Mouse (Mus musculus) splenic B cell, adult 2 months (primary cell): ENCODE data around the gene Npnt.

Source experiments
- DNase-seq: peaks from one replicate; pipeline ENCODE4 v3.0.0-alpha.2; 2011; ENCODE audit warnings: low read depth, low spot score
- H3K27me3 ChIP-seq: 2 replicates; pipeline ENCODE4 v1.6.1; 2012; ENCODE audit warnings: mild to moderate bottlenecking, low read length, moderate library complexity, mixed read lengths; ENCODE audit not compliant: control insufficient read depth, poor library complexity, insufficient read depth, severe bottlenecking
- H3K36me3 ChIP-seq: 2 replicates; pipeline ENCODE4 v1.6.1; 2012; ENCODE audit warnings: mild to moderate bottlenecking, low read length, moderate library complexity, mixed read lengths; ENCODE audit not compliant: control insufficient read depth, poor library complexity, insufficient read depth, severe bottlenecking

Gene Npnt

DNA sequence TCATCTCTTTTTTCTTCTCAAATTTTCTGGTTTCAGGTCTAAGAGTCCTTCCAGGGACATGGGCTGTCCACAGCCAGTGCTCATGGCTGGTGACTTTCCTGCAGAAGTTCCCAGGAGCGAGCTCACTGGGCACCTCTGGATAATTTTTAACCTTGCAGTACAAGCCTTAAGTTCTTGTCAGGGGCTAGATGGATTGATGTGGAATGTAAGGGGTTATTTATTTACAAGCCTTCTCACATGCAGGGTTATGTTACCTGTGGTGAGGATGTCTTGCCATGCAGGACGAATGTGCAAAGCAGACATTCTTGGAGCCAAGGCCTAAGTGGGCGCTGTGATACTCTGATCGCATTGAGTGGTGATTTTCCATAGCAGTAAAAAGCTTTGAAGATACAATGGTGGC is 84.5 kb downstream of the Npnt start:
- H3K27me3 ChIP-seq: no peaks in the 10 kb centered on the region
- no peaks in the 10 kb centered on the region for H3K36me3 ChIP-seq
- DNase-seq: no peak

DNA sequence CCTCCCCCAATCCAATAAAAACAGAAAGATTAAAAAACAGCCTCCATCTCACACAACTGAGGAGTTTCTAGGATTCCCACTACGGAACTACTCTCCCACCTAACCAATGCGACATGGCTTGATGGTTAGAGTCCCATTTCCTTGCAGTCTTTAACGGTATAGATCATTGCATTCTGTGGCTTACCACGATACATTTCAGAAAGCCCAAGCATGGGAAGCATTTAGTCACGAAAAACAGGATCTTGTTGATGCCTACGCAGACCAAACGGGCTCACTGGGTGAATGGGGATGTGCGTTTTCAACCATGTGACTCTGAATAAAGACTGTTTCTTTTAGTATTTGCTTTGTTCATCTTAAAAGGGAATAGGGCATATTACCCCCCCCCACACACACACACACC is 85.1 kb downstream of the Npnt start:
- H3K36me3 ChIP-seq: no peaks in the 10 kb centered on the region
- no peaks in the 10 kb centered on the region for H3K27me3 ChIP-seq
- no peak for DNase-seq

DNA sequence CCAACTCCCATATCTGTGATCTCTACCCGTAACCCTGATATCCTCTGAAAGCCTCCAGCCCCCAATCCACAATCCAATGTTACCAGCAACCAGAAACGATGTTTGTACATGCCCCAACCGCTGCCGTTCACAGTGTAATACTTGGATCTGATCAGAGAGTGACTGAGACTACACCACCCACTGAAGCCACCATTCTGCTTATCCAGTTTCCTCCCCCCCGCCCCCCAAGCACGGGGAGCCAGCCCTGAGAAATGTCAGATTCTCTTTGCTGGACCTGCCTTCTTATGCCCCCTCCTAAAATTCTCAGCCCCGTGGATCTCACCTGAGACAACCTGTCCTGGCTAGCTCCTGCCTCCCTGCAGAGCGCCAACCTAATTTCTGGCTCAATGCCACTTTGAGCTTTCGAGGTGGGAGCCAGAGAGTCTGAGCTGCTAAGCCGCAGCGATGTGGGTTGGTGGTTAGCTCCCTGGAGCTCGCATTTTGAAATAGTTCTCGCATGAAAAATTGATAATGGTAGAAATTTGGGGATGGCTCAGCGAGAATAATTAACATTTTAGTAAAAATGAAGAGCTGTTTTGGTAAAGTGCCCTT is 85.7 kb downstream of the Npnt start:
- no peaks in the 10 kb centered on the region for H3K27me3 ChIP-seq
- H3K36me3 ChIP-seq: no peaks in the 10 kb centered on the region

DNA sequence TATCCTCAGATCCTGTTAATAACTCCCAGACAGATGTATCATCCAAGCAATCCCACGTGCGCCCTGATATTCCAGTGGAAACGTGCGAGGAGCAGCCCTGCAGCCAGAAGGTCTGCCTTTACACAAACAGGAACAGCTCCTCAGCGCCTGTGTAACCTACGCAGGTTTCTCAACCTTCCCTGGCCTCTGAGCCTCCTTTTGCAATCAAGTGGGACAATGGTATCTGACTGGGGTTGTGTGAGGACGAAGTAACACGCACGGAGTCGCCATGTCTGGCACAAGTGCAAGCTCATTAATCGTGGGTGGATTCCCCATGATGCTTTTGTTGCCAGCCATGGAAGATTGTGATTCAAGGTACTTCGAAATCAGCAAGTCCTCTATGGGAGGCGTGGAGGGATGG is 86.2 kb downstream of the Npnt start:
- no peak for DNase-seq
- no peaks in the 10 kb centered on the region for H3K27me3 ChIP-seq
- no peaks in the 10 kb centered on the region for H3K36me3 ChIP-seq

More for the DNA sequence above, 85.7 kb downstream of the Npnt start:
- no peak for DNase-seq

DNA sequence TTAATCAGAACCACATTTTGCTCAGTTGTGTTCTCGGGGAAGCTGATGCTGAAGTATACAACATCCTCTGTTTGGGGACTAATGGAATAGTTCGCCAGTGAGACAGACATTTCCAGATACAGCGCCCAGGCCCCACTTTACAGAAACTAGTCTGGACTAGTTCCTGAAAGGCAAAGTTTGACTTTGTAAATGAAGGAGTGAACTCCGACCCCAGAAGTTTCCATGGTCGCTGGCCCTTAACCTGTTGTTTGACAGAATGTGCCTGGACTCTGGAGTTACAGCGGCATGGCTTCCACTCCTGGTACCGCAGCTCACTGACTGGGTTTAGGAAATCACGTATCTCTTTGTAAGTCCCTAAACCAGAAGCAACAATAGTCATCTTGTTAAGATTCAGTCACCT is 89.3 kb downstream of the Npnt start:
- DNase-seq: no peak
- Histone ChIP-seq H3K27me3 (no peaks in the 10 kb centered on the region), H3K36me3 (no peaks in the 10 kb centered on the region)

DNA sequence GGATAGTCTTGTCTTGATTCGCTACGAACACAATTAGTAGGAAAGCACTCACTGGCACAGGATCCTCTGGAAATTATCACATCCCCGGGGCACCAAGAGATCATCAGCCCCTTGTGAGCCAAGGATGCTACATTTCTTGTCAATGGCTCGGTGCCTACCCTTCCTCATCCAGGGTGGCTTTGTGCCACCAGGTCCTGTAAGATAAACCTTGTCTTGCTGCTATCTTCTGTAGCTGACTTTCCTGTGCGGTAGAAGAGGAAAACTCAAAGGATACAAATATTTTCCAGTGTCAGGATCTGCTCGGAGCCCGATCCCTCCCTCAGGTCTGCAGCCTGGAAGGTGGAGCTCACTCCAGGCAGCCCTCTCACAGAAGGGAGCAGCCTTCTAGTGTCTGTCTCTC is 90.5 kb downstream of the Npnt start:
- Histone ChIP-seq H3K36me3 (no peaks in the 10 kb centered on the region), H3K27me3 (no peaks in the 10 kb centered on the region)
- no peak for DNase-seq

DNA sequence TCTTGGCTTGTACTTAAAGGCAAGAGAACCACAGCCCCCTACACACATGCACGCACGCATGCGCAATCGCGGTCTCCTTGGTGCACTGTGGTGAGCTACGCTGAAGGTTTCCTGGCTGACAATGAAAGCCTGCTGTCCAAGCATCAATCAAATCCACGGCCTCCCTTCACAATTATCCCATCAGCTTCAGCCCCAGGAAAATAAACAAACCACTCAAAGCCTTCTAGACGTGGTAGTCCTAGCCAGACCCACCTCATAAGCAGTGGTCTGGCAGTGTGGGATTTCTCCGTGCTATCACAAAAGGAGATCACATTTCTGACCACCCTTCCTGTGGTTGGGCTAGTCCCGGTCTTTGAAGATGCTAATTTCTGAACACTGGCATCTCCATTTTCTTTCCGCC is 91.2 kb downstream of the Npnt start:
- no peaks in the 10 kb centered on the region for H3K27me3 ChIP-seq
- no peaks in the 10 kb centered on the region for H3K36me3 ChIP-seq
- DNase-seq: no peak

DNA sequence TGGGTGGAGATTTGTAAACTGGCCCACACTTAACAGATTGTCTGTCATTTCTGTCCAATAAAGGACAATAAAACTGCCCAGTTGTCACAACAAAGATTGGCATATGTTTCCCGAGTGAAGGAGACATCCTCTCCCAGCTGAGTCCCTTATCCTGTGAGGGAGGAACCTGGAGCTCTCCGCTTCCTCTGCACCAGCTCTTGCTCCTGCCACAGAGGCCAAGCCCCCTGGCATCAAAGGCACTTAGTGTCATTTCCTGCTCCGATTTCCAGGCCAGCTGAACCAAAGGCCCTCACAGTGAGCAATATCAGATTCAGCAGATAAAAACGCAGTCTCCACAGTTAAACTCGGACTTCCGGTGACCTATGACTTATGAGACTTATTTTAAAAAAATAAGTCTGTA is 93.4 kb downstream of the Npnt start:
- no peak for DNase-seq
- Histone ChIP-seq H3K27me3 (no peaks in the 10 kb centered on the region), H3K36me3 (no peaks in the 10 kb centered on the region)

DNA sequence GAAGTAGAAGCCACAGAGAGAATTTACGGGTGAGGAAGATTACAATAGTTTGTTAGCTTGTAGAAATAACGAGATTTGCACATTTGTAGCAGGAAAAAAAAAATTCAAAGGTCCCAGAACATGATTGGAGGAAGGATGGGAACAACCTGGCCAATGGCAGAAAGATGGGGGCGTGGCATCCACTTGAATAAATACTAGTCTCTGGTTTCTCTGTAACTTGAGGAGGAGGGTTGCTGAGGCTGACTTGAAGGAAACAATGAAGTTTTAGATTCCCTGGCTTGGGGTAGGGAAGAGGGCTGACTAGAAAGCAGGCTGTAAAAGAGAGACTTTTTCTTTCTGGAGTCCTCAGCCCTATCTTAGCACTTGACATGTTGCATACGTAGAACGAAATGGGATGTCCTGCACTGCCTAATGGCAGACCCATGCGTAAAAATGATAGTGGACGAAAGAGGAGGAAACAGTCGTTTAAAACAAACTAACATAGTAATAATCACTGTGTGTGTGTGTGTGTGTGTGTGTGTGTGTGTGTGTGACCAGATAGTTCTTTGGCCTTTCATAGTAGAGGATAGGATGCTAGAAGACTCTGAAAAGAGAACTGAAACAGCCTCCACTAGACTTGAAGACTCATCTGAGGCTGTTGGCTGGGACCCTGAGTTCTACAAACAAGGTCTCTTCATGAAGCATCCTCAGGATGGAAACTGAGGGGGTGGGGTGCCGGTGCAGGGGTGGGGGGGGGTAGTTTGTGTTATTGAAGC is 94.5 kb downstream of the Npnt start:
- DNase-seq: no peak
- H3K36me3 ChIP-seq: no peaks in the 10 kb centered on the region
- no peaks in the 10 kb centered on the region for H3K27me3 ChIP-seq

DNA sequence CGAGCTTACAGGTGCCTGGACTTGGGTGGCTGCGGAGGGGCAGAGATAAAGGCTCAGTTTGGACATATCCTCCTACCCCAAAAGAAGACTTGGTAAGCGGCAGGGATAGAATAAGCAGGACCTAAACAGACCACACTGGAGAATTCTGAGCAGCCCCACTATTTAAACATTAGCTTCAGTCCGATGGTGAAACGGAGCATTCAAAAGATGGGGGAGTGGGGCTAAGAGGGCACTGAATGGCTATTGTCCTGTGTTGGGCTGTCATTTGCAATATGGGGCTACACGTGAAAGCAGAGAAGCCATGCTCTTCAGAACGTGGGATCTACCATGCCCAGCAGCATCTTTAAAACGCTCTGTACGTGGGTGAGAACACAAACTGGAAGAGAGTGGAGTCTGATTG is 95.8 kb downstream of the Npnt start:
- DNase-seq: no peak
- Histone ChIP-seq H3K36me3 (no peaks in the 10 kb centered on the region), H3K27me3 (no peaks in the 10 kb centered on the region)

DNA sequence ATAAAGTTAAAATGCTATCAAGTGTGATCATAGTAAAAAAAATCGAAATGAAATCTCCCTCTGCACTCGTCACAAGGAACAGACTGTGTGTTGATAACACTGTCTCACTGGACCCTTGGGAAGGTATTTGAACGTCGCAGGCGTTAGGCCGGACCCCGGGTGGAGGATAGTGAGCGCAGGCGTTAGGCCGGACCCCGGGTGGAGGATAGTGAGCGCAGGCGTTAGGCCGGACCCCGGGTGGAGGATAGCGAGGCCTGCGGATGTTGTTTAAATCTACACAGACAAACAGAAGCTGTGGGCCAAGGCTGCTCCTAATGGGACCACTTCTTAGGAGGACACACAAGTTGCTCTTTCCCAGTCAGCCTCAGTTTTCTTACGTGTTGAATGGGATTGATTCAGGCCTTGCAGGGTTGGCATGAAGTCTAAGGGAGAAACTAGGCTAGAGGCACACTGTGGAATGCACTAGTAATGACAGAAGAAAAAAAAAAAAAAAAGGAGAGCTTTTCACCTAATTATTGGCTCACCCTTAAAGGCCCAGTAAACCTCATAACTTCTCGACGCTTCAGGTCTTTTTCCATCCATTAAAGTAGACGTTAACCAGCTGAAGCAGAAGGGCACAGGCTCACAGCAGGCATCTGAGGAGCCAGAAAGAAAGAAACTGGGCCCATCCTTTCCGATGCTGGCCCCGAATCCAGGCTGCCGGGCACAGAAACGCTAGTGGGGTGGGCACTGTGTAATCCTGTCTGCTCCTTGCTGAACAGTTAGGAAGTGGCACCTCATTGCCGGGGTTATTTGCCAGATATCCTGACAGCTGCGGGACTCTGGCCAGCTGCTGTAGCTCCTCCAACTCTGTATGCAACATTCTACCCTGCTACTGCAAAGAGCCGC is 98.0 kb downstream of the Npnt start:
- no peak for DNase-seq
- H3K27me3 ChIP-seq: no peaks in the 10 kb centered on the region
- no peaks in the 10 kb centered on the region for H3K36me3 ChIP-seq

DNA sequence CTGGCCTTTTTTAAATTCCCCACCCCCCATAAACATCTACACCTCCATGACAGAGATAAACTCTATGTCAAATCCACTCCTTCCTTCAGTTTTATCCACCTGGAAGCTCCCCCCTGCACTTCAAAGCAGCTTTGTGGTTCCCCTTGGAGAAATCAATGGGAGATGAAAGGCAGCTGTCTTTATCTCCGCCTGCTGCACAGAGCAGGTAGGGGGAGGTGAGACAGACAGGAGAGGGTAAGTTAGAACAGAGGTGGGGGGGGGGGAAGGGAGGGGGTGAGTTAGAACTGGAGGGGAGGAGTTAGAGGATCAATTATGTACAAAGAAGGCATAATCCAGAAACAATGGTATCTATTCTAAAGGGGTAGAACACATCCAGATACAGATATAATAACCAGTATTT is 98.7 kb downstream of the Npnt start:
- Histone ChIP-seq H3K27me3 (no peaks in the 10 kb centered on the region), H3K36me3 (no peaks in the 10 kb centered on the region)
- DNase-seq: no peak

DNA sequence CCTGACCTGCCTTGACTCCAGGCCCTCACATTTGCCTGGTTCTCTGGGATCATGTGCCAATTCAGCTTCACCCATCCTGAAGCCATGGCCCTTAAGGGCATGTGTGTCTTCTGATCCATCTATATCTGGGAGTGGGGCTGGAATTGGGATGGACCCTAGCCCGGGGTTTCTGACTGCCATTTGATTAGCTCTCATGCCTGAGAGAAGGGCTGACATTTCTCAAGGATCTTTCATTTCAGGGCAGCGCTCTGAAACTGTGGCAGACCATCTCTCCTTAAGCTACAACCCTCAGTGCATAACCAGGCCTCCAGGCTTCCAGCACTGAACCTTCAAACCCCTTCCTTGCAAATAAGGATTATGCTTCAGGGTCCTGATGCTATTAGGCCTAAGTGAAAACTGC is 99.7 kb downstream of the Npnt start:
- Histone ChIP-seq H3K27me3 (no peaks in the 10 kb centered on the region), H3K36me3 (no peaks in the 10 kb centered on the region)
- DNase-seq: no peak

DNA sequence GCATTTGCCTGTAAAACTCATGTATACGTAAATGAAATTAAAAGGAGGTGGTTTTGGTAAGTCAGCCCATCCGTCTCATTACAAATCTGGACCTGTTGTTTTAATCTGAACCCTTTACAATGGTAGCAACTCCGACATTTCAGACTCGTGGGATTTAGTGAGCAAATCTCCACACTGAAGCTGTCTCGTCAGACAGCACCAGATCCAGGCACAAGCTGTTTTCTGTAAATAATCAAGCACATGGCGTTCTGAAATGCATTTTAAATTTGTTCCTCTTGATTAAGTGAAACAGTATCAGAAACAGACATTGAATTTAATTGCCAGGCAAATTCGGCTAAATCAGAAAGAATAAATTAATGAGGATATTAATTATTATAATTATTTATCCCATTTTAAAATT is 100.4 kb downstream of the Npnt start:
- Histone ChIP-seq H3K36me3 (no peaks in the 10 kb centered on the region), H3K27me3 (no peaks in the 10 kb centered on the region)
- no peak for DNase-seq

DNA sequence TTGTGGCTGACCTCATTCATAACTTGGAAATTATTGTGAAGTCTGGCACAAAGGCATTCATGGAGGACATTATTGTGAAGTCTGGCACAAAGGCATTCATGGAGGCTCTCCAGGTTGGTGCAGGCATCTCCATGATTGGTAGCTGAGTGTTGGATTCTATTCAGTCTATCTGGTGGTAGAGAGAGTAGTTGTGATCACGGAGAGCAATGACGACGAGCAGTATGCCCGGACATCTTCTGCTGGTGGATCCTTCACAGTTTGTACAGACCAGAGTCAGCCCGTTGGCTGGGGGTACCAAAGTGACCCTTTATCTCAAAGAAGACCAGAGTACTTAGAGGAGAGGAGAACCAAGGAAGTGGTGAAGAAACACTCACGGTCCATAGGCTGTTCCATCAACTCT is 107.4 kb downstream of the Npnt start:
- Histone ChIP-seq H3K27me3 (no peaks in the 10 kb centered on the region), H3K36me3 (peaks cover 6% of the 10 kb centered on the region; the same call in 1 of the 2 replicates)
- no peak for DNase-seq
